Mouse (Mus musculus): ENCODE results near the gene Sec14l2.

Gene Sec14l2

DNA sequence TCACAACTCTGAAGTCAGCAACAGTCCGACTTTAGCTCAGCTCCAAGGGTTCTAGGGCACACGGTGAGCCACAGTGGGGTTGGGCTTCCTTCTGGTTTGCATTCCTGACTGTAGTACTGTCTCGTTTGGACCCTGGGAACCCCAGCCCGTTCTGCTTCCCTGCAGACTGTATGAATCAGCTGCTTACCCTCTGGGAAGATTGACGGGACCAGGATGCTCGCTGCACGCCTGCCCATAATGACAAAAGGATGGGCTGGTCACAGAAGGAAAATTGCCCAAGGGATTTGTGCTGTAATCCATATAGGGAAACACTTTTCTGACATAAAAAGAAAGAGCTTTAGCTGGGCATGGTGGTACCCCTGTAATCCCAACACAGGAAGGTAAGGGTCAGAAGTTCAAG is 24.4 kb downstream of the Sec14l2 start:
- DNase-seq (ENCODE audit: low spot score): no peak

GRCm38 (mm10) chr11:4098120-4098519 is 25.1 kb downstream of the Sec14l2 start:
- DNase-seq (ENCODE audit: low spot score): no peak

DNA sequence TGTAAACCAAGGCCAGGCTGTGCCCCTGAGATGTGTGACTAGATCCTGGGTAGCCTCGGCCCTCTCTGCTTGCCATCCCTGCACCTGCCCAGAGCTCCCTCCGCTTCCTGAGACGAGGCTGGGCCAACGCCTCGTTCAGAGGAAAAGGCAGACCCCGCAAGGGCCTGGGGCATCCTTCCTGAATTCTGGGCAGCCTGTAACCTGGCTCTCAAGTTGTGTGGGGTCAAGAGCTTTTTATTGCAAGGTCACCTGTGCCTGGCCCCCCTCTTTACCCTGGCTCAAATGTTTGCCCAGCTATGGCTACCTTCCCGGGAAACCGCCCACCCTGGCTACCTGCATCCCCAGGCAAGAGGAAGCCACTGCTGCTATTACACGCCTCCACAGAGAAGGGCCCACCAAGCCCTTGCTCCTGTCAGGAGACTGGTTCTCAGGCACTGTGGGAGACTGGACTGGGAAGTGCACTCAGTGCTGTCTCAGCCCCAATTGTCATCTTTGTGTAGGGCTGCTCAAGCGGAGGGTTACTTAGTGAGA is 26.1 kb downstream of the Sec14l2 start:
- DNase-seq (ENCODE audit: low spot score): peak; percentile 39

GRCm38 (mm10) chr11:4096054-4096984 is 26.9 kb downstream of the Sec14l2 start:
- DNase-seq (ENCODE audit: low spot score): peak; percentile 98

DNA sequence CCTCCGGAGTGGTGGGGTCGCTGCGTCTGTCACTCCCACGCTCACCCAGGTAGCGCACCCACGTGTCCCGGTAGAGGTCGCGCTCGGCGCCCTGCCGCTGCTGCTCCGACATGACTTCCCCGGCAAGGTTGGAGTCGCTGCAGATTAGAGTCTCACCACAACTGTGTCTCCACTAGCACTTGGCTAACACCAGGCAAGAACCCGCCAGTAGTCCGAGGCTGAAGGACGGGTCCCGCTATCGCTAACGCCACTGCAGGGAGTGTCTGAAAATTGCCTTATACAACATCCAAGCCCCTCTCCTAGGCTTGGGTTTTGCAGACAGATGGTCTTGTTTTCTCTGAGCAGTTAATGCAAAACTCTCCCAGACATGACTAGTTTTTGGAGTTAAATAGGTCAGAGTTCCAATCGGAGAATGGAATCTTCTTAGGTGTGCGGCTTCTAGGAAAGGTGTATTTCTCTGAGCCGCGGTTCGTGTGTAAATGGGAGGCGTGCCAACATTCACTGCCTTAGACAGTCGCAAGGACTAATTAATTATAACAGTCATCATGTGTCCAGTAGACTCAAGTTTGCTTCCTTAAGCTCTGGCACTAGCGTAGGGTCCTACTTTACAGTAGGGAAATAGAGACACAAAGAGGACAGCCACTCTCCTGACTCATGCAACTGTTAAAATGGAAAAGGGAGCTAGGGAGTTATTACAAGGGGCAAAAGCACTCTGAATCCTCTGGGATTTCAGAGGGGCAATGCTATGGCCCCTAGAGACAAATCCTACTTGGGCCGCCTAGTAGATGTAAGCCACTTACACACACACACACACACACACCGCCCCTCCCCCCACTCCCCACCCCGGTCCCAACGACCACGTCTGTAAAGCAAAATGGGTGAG is 27.8 kb downstream of the Sec14l2 start, which contains the start of gene Mtfp1:
Gene Mtfp1 (minus strand): TSS at position 275 of the 883 bp plus-strand sequence.
- peak; percentile 78 for DNase-seq (ENCODE audit: low spot score)

- peak; percentile 73 for DNase-seq (ENCODE audit: low spot score)
These were observed 28.6 kb downstream of the Sec14l2 start for GRCm38 (mm10) chr11:4094378-4095170.

- DNase-seq (ENCODE audit: low spot score): no peak
These were observed 29.5 kb downstream of the Sec14l2 start for GRCm38 (mm10) chr11:4093459-4094377.

- DNase-seq (ENCODE audit: low spot score): no peak
These were observed 35.9 kb downstream of the Sec14l2 start for GRCm38 (mm10) chr11:4087267-4087666.

- no peak for DNase-seq (ENCODE audit: low spot score)
These were observed 37.0 kb downstream of the Sec14l2 start for GRCm38 (mm10) chr11:4086246-4086645.

DNA sequence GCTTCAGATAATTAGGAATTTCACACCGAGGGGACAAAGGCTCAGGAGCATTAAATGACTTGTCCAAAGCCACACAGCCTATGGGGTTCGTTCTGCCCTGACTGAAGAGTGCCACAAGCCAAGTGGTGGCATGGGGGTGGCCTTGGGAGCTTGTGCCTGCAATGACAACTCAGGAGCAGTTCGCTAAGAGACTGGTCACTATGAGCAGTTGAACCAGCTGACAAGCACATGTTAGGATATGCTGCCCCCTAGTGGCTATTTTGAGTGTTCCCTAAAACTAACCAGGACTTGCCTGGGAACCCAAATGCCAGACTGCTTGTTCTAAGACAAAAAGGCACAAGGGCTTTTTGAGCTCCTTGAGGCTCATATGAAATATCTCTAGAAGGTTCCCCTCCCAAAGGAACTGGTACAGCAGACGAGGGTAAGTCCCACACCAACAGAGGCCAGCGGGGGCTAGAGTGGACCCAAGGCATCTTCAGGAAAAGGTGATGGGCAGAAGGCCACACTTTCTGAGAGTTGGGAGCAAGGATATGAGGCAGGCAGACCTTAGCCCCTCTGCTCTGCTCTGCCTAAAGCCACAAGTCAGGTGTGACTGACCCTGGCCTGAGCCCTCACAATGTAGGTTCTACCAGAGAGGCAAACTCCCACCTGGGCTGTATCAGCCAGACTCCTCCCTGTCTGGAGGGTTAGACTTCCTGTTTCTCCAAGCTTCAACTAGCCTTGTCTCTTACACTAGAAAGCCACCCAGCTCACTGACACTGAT is 39.7 kb downstream of the Sec14l2 start:
- peak; percentile 60 for DNase-seq (ENCODE audit: low spot score)

- DNase-seq (ENCODE audit: low spot score): no peak
These were observed 43.0 kb downstream of the Sec14l2 start for GRCm38 (mm10) chr11:4080219-4080618.

DNA sequence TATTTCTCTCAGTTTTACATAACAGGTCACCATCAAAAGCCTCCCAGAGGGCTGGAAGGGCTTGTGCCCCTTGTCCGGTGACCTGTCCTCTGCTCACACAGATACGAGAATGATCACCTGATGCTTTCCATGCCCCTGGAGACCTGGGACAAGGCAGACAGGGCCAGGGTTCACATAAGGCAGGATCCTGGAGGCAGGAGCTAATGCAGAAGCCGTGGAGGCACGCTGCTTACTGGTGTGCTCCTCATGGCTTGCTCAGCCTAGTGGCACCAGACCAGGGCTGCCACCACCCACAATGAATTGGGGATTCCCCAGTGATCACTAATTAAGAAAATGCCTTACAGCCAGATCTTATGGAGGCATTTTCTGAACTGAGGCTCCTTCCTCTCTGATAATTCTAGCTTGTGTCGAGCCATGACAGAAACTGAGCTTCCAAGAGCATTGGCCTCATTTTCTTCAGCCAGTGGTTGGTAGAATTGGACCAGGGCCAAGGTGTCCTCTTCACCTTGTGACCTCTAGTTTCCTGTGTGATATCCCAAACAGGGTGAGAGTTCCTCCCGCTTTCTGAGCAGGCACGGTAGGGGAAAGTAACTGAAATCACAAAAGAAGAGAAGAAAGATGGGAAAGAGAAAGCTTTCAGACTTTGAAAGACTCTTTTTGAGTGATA is 44.8 kb downstream of the Sec14l2 start:
- no peak for DNase-seq (ENCODE audit: low spot score)

DNA sequence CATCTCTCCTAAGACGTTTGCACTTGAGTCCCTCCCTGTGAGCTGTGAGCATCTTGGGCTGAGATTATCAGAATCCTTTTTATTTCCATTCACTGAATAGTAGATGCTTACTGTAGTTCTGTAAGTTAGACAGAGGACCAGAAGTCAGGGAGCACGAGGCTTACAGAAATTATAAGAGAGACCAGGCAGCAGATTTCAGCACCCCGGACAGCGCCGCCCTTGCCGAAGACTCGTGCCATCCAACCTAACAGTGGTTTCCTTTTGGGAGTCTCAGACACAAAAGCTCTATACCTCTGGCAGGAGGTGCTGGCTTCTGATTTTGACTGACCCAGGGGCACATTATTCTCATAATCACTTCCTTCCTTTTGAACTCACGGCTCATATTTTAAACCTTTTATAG is 46.6 kb downstream of the Sec14l2 start:
- no peak for DNase-seq (ENCODE audit: low spot score)

DNA sequence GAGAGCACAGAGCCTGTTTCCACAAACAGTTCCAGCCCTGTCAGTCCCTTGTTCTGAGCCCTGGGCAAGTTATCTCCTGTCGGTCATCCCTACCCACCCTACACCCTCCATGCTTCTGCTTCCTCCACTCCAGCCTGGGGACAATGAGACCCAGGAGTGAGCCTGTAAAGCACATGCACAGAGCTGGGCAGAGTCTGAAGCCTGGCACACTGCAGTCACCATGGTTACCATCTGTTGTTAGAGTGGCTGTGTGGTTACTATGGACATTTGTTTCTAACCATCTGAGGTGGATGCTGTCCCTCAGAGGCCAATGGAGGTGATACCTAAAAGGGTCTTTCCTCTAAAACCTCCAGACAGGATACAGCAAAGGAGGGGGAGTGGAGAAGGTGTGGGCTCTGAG is 53.6 kb downstream of the Sec14l2 start:
- no peak for DNase-seq (ENCODE audit: low spot score)

DNA sequence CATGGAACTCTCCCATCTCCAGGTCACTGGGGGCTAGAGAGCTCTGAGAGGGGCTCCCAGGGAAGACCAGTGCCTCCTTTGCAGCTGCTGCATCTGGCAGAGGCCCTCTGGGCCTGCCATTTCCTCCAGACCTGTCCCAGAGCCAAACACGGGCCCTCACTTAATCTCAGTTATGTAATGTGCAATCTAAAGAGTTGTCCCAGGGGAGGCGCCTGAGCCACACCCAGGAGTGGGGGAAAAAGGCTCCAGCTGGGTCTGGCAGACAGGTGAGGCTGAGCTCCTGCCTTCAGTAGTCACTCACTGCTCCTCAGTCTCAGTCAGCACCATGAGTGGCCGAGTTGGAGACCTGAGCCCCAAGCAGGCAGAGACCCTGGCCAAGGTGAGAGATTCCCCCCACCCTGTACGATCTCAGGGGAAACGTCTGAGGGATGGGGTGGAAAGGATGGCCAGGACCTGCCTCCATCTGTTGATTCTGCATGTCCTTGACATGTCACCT is 58.5 kb downstream of the Sec14l2 start, which contains the start of gene Sec14l3:
Gene Sec14l3 (plus strand): TSS at position 215 of the 496 bp plus-strand sequence.
- DNase-seq (ENCODE audit: low spot score): no peak

GRCm38 (mm10) chr11:4062981-4063380 is 60.2 kb downstream of the Sec14l2 start:
- DNase-seq (ENCODE audit: low spot score): no peak

DNA sequence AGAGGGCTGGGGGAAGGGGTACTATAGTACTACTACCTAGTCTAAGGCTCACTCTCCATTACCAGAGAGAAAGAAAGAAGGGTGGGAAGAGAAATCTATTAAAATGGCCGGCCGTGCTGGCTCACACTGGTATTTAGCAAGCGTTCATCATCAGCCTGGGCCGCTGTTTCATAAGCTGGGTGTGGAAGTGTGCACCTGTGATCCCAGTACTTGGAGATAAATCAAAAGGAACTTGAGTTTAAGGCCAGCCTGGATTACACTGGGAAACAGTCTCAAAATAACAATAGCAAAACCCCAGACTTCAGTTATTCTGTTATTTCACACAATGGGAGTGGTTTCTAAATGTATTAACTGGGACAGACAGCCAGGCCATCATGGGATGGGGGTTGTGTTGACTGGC is 60.7 kb downstream of the Sec14l2 start:
- DNase-seq (ENCODE audit: low spot score): no peak

- DNase-seq (ENCODE audit: low spot score): no peak
These were observed 62.2 kb downstream of the Sec14l2 start for GRCm38 (mm10) chr11:4060866-4061575.
